Mouse (Mus musculus): Measurements from ENCODE around the gene Cenpx.

Gene Cenpx

GRCm38 (mm10) chr11:120707969-120708368, 5.6 kb downstream of the Cenpx start:
- in situ Hi-C loops (cut with MboI; ENCODE audit: low pct_unique_long_range_greater_than_20kb in 1 of 2, low sequenced_read_pairs in 2 of 2, unreplicated experiment in 1 of 2), result no loop called here

DNA sequence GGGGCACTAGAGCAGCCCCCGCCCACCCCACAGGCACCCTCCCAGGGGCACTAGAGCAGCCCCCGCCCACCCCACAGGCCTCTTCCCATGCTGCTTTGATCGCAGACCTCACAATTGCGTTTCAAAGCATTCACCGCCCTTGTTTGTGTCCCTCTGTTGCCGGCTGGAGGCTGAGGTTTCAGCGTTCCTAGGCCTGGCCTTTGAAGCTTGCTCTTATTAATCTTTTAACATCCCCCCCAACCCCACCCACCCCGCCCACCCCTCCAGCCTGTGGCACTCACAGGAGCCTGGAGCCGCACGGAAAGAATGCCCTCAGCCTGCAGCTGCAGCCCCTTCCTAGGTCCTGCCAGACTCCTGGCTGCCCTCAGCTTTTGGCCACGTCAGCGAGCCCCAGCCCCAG, 6.3 kb downstream of the Cenpx start:
- in situ Hi-C loops (cut with MboI; ENCODE audit: low pct_unique_long_range_greater_than_20kb in 1 of 2, low sequenced_read_pairs in 2 of 2, unreplicated experiment in 1 of 2), result no loop called here

DNA sequence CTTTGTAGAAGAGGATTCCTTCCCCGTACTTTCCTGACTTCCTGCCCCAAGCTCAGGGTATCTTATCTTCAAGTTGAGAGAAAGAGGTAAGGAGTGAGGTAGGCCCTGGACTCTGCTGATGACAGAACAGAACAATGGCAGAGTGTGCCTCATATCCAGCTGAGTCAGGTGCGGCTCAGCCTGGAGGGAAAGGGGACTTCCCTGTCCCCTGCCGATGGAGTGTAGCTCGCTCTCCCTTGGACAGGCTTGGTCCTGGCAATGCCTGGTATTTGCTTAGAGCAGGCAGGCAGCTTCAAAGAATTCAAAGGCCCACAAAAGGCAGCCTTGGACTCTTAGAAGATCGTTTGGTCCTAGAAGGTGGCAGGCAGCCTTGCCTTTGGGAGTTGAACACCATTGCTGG, 7.4 kb downstream of the Cenpx start:
- in situ Hi-C loops (cut with MboI; ENCODE audit: low pct_unique_long_range_greater_than_20kb in 1 of 2, low sequenced_read_pairs in 2 of 2, unreplicated experiment in 1 of 2), result no loop called here

DNA sequence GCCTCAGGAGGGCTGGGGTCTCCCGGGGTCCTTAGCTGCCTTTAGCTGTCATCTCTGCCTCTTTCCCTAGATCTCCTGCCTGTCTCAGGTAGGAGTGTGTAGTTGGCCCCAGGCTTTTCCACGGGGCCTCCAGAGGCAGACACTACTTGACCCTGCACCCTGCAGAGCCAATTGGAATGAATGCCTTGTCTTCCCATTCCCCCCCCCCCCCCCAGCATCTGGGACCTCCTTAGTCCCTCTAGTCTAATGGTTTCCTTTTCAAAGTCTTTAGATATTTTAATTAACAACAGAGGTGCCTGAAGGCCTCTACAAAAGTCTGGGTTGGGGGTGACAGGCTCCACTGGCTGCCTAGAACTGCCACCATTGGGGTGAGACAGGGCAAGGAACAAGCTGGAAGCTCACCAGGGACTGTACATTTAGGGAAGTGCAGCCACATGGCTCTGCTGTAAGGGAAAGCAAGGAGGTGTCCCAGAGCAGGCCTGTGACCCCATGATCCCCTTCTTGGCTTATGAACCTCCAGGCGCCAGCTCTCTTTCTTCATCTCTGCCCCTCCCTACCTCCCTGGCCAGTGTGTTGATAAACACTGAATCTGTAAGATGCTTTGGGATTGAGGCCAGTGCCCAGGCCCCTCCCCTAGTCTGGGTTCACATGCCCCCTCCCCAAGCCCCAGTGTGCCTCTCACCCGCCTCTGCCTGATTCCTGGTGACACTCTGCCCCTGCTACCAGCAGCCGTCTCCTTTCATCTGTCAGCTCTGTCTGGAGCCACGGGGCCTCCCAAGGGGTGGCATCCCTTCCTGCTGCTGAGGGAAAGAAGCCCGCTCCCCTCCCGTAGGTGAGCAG, 8.8 kb downstream of the Cenpx start:
- in situ Hi-C loops (cut with MboI; ENCODE audit: low pct_unique_long_range_greater_than_20kb in 1 of 2, low sequenced_read_pairs in 2 of 2, unreplicated experiment in 1 of 2), result no loop called here

- in situ Hi-C loops (cut with MboI; ENCODE audit: low pct_unique_long_range_greater_than_20kb in 1 of 2, low sequenced_read_pairs in 2 of 2, unreplicated experiment in 1 of 2), result no loop called here
Observed at GRCm38 (mm10) chr11:120703696-120704454, 9.7 kb downstream of the Cenpx start.

GRCm38 (mm10) chr11:120697741-120698140, 15.8 kb downstream of the Cenpx start:
- in situ Hi-C loops (cut with MboI; ENCODE audit: low pct_unique_long_range_greater_than_20kb in 1 of 2, low sequenced_read_pairs in 2 of 2, unreplicated experiment in 1 of 2), result no loop called here

DNA sequence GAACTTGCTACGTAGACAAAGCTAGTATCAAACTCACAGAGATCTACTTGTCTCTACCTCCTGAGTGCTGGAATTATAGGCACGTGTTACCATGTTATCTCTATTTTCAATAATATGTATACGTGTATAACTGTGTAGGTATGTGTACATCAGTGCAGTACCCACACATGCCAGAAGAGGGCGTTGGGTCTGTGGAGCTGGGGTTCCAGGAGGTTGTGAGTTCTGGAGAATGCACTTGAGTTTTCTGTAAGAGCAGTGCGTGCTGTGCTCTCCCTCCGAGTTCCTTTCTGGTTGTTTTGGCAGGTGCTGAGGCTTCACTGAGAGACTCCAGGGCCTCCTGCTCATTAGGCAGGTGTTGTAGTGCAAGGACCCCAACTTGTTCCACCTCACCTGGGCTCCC, 17.0 kb downstream of the Cenpx start:
- in situ Hi-C loops (cut with MboI; ENCODE audit: low pct_unique_long_range_greater_than_20kb in 1 of 2, low sequenced_read_pairs in 2 of 2, unreplicated experiment in 1 of 2), result no loop called here

DNA sequence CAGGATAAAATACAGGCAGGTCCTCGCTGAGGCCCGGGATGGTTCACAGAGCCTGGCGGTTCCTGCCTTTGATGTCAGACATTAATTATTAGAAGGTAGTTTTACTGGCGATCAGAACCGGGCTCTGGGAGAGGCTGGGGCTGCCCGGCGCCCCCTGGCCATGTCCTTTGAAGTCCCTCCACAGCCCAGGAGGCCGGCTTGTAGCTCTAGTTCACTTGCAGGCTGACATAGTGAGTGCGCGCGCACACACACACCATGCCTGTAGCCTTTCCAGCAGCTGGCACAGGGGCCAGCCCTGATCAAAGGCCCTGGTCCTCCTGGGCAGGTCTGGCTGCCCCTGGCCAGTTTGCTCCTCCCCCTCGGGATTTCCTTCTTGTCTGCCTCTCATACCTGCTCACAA, 17.9 kb downstream of the Cenpx start:
- in situ Hi-C loops (cut with MboI; ENCODE audit: low pct_unique_long_range_greater_than_20kb in 1 of 2, low sequenced_read_pairs in 2 of 2, unreplicated experiment in 1 of 2), result no loop called here

DNA sequence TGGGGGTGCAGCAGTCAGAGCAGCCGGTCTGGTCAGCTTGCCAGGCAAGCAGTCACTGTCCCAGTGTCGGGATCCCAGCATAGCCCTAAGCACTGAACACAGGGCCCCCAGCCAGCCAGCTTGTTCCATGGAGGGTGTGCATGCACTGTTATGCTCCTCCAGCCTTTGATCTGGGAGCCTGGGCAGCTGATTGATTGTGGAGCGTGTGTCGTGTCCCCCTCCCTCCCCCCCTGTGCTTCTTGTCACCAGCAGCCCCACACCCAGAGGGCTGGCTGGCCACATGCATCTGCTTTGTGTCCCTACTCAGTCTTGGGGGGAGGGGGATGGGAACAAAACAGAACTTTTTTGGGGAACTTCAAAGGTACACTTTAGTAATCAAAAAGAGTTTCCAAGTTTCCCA, 18.4 kb downstream of the Cenpx start:
- in situ Hi-C loops (cut with MboI; ENCODE audit: low pct_unique_long_range_greater_than_20kb in 1 of 2, low sequenced_read_pairs in 2 of 2, unreplicated experiment in 1 of 2), result no loop called here

DNA sequence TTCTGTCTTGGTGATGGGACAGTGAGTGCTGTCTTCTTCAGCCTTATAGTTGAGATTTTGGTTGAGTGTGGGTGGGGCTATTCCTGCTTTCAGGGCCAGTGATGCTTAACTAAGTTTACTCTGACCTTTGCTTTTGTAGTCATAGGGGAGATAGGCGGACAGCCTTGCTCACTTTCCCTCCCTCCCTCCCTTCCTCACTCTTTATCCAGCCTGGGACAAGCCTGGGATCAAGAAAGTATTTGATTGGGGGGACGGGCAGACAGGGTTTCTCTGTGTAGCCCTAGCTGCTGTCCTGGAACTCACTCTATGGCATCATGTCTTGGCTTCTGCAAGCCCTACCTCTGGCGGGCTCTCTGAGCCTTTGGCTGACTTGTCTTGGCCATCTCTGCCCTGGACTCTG, 20.1 kb downstream of the Cenpx start:
- in situ Hi-C loops (cut with MboI; ENCODE audit: low pct_unique_long_range_greater_than_20kb in 1 of 2, low sequenced_read_pairs in 2 of 2, unreplicated experiment in 1 of 2), result no loop called here

- in situ Hi-C loops (cut with MboI; ENCODE audit: low pct_unique_long_range_greater_than_20kb in 1 of 2, low sequenced_read_pairs in 2 of 2, unreplicated experiment in 1 of 2), result no loop called here
Observed at GRCm38 (mm10) chr11:120692471-120693011, 21.0 kb downstream of the Cenpx start.

DNA sequence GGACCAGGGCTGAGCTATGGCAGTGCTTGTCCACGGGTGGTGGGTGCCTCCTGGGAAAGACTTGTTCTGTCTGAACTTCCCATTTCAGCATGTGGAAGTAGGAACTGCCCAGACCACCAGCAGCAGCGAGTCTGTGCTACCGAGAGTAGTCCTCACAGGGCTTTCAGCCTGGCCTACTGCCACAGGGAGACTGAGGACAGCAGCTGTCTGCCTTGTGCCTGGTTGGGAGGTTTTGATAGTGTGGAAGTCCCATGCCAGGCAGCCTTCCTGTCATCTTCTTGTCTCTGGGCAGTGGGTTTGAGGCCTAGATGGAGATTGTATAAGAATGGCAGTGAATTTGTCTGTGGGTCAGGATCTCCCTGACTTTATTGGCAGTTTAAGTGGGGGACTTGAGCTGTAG, 24.2 kb downstream of the Cenpx start:
- in situ Hi-C loops (cut with MboI; ENCODE audit: low pct_unique_long_range_greater_than_20kb in 1 of 2, low sequenced_read_pairs in 2 of 2, unreplicated experiment in 1 of 2), result no loop called here

DNA sequence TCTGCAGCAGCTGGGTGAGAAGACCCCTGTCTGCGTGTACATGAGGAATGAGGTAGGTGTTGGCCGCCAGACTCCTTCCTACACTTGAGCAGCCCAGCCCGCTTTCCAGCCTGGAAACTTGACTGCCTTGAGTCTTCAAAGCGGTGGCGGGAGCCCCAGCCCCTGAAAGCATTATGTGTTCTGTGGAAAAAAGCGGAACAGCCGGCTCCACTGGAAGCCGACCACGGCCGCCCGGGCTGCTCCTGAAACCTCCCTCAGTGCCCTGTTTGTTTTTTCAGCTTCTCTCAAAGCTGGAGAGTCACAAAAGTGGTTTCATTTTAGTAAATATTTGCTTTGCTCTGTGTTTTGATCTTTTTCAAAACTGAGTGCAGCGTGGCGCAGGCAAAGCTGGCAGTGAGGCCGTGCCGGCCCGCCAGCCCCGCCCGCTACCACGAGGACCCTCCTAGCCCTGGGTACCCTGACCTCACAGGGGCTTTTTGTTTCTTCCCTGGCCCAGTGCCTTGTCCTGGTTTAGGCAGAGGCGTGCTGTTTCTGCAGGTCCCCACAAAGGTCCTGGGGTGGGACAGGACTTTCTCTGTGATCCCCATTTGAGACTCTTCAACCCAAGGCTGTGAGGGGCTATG, 26.8 kb downstream of the Cenpx start:
- in situ Hi-C loops (cut with MboI; ENCODE audit: low pct_unique_long_range_greater_than_20kb in 1 of 2, low sequenced_read_pairs in 2 of 2, unreplicated experiment in 1 of 2), result no loop called here

- in situ Hi-C loops (cut with MboI; ENCODE audit: low pct_unique_long_range_greater_than_20kb in 1 of 2, low sequenced_read_pairs in 2 of 2, unreplicated experiment in 1 of 2), result no loop called here
Observed at GRCm38 (mm10) chr11:120684660-120685059, 28.9 kb downstream of the Cenpx start.

DNA sequence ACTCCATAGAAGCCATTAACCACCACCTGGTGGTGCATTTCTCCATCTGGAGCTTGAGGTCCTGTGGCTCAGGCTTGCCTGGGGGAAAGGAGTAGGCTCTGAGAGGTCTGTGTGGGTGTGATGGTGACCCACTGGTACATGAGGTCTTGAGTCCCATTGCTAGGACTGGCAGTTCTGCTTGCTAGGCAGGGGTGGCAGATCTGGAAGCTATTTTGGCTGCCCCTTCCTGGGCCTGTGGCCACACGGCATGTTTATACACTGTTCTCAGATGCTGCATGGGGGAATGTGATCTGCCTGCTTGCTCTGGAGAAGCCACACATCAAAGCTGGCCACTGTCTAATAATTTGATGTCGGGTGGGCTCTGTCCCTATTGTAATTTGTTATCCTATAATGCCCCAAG, 29.5 kb downstream of the Cenpx start:
- in situ Hi-C loops (cut with MboI; ENCODE audit: low pct_unique_long_range_greater_than_20kb in 1 of 2, low sequenced_read_pairs in 2 of 2, unreplicated experiment in 1 of 2), result no loop called here

DNA sequence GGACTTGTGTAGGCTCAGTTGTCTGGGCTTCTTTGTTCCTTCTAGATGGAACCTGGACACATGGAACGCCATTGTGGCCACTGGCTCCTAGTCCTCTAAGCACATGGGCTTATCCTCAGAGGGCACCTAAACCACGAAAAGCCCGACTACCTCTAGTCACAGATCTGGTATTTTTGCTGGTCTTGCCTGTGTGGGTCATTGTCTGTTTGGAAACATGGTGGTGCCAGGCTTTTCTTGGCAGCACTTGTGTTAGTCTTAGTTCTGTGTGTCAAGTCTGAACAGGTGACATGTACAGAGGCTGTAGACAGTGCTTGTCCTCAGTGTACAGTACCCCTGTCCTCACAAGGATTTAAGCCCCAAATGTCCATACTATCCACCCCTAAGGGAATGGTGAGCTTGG, 30.0 kb downstream of the Cenpx start:
- in situ Hi-C loops (cut with MboI; ENCODE audit: low pct_unique_long_range_greater_than_20kb in 1 of 2, low sequenced_read_pairs in 2 of 2, unreplicated experiment in 1 of 2), result no loop called here

DNA sequence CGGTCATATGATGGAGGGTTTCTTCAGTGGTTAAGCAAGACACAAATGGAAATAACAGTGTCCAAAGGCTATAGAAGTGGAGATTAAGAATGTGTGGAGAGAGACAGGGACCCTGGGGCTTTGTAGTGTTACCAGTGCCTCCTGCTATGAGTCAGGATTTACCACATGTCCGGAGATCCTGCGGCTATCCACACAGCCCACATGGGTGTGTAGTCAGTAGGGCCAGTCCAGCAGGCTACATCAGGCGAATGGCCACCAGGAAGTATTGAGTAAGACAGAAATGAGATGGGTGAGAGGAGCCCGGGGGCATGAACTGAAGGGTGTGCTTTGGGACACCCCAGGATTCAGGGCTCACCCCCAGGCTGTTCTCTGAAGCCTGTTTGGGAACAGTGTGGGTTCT, 30.9 kb downstream of the Cenpx start:
- in situ Hi-C loops (cut with MboI; ENCODE audit: low pct_unique_long_range_greater_than_20kb in 1 of 2, low sequenced_read_pairs in 2 of 2, unreplicated experiment in 1 of 2), result no loop called here

DNA sequence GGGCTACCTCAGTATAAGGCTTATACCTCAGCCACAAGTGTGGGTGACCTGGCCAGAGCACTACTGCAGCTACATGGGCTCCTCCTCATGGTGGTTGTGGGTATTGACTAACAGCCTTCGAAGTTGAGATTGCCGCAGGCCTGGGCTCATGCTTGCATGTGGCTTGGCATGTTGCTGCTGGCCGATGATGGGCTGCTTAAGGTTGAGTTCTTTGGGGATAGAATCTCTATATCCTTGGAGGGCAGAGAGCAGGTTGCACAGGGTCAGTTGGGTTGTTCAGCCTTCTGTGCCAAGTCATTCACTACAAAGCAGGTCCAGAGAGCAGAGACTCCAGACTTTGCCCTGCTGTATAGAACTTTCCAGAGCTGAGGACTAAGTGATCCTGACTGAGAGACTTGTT, 33.6 kb downstream of the Cenpx start:
- in situ Hi-C loops (cut with MboI; ENCODE audit: low pct_unique_long_range_greater_than_20kb in 1 of 2, low sequenced_read_pairs in 2 of 2, unreplicated experiment in 1 of 2), result no loop called here

DNA sequence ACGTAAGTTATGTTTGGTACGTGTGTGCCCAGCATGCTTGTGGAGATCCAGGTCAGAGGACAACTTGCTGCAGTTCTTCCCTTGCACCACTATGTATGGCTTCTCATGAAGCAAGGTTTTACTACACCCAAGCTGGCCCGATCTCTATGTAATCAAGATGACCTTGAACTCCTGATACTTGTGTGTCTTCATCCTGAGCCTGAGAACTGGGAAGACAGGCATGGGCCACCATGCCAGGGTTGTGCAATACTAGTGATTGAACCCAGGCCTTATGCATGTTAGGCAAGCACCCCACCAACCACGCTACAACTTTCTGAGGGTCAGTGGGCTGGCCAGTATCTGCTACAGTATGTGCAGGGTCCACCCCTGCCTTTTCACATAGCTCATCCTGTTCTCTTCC, 36.6 kb downstream of the Cenpx start:
- in situ Hi-C loops (cut with MboI; ENCODE audit: low pct_unique_long_range_greater_than_20kb in 1 of 2, low sequenced_read_pairs in 2 of 2, unreplicated experiment in 1 of 2), result no loop called here
